Mouse (Mus musculus): ENCODE measurements around the gene Vangl1.

The Vangl1 gene

GRCm38 (mm10) chr3:102144401-102144800, 60.1 kb downstream of the Vangl1 start:
- DNase-seq (ENCODE audit: low read depth, low spot score), result no peak

DNA sequence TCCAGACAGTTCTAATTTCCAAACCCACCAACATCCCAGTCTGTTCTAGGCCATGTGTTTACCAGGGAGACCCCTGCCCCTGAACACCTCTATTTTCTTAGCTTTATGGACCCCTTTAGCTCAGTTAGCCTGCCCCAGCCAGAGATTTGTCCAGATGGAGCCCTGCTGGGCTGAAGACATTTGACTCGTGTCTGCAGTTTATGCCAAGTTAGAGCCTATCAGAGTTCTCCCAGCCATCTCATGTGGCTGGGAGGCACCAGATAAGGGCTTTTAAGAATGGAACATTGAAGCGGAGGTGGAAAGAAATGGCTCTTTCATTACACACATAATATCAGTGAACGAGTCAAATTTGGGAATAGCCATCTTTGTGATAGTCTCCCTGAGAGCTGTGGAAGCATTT, 61.0 kb downstream of the Vangl1 start:
- DNase-seq (ENCODE audit: low read depth, low spot score), result no peak

DNA sequence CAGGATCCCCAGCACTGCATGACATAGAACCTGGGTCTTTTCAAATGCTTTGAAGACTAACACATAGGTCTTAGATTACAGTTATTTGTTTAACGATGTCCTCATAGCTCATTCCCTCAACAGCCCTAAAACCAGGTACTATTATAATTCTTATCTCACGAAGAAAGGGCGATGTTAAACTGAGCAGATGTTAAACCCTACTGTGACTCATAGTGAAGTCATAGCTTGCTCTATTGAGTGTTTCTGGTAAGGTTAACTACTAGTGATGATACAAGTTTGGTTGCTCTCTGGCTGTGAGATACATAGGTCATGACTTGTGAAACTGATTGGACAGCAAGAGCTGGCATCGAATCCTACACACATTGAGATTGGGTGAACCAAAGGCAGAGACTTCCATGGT, 61.5 kb downstream of the Vangl1 start:
- no peak for DNase-seq (ENCODE audit: low read depth, low spot score)

- no peak for DNase-seq (ENCODE audit: low read depth, low spot score)
Observed at GRCm38 (mm10) chr3:102141893-102142292, 62.6 kb downstream of the Vangl1 start.

DNA sequence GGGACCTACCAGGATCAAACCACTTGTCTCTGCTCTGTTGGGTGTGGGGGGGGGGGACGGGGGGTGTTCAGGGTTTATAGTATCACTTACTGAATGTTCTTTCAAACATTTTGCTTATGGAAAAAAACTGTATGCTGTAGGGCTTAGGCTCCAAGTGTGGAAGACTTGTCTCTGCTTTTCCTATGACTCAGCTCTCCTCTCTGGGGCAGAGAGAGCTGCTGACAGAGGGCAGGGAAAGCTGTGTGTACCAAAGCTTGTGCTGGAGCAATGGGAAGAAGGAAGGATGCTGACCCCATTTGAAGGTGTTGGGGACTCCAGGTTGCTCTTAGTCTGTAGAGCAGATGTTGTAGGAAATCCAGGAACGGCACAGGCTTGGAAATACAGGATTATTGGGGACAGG, 63.0 kb downstream of the Vangl1 start:
- no peak for DNase-seq (ENCODE audit: low read depth, low spot score)

DNA sequence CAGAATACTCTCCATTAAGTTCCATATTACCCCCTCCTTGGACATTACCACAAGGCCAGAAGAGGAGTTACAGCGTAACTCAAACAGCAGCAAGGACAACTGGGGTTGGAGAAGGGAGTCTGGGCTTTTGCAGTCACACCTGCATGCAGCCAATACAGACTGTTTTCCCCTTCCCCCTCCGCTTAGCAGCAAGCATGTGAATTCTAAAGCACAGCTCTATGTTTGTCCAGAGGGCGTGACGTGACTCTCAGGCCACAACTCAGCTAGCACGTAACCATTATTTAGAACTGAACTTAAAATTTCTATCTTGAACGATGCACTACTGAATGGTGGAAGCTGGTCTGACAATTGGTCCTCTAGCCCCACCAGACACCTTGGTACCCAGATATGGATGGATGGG, 63.9 kb downstream of the Vangl1 start:
- DNase-seq (ENCODE audit: low read depth, low spot score), result no peak

- no peak for DNase-seq (ENCODE audit: low read depth, low spot score)
Observed at GRCm38 (mm10) chr3:102138899-102139298, 65.6 kb downstream of the Vangl1 start.

DNA sequence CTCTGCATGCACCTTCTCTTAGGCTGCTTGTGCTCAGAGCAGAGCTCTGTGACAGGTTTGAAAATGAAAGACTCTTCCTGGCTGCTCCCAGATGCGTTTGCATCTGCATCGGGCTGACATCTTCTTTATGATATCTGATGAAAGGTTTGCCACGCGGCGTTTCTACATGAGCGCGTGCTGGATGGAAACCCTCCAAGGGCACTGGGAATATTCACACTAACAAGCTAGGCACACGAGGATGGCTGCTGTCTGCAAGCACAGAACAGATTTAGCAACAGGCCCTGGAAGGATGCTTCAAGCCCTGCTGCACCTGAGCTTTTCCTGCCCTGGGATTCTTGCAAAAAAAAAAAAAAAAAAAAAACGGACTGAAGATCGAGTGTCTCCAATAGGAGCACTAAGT, 67.3 kb downstream of the Vangl1 start:
- no peak for DNase-seq (ENCODE audit: low read depth, low spot score)

DNA sequence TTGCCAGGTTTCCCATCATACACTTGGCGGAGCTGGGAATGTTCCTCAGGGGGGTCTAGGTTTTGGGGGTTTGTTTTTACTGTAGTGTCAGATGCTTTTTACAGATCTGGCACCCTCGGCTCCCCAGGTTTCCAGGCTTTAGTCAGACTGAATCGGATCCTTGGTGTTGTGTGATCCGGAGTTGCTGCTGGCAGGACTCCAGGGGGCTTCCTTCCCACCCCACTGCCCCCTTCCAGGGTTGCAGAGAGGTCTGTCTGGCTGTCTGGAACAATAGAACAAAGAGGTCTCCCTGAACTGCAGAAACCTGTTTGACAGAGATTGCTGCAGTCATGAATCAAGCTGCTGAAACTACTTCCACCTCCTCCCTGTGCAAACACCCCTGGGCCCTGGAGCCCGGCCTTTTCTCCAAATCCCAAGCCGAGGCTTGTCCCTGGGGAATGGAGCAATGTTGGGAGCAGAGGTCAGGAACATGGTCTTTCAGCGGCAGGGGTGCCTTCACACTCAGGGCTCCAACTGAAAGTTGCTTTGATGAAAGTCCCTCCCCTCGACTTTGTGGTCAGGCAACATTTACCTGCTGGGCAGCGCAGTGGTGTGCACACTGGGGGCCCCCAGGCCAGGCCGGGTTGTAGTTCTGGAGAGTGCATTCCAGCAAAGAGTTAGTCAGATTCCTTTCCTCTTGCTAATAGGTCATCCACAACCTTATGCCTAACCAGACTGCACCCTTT, 68.9 kb downstream of the Vangl1 start:
- no peak for DNase-seq (ENCODE audit: low read depth, low spot score)

- no peak for DNase-seq (ENCODE audit: low read depth, low spot score)
Observed at GRCm38 (mm10) chr3:102131627-102132324, 72.7 kb downstream of the Vangl1 start.

DNA sequence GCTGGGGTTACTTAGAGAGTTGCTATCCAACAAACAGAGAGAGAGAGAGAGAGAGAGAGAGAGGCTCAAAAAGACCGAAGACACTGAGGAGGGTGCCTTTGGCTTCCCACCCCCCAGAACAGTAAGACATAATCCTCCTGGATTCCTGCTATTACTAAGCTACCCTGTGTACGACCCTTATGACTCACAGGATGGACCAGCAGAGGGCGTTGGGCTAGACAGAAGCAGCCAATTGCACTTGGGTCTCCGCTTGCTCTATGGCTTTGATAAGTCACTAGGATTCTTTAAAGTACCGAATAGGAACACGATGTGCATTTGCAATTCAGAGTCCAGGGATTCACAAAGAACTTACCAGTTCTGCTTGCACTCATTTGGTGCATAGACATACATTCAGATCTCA, 74.0 kb downstream of the Vangl1 start:
- no peak for DNase-seq (ENCODE audit: low read depth, low spot score)

DNA sequence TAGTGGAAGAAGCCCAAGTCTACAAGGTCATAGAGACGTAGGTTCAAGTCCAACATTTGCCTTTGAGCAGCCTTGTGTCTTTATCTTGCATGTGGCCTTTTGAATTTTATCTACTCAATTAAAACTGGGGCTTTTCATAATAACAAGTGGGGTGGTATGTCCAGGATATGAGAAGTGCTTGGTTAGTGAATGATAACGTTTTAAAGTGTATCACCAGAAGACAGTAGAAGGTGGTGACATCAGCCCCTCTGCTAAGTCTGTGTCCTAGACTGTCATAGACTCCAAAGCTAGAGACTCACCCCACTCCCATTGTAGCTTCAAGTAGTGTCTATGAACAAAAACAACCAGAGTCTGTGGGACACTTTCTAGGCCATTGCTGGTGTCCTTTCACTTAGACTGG, 76.3 kb downstream of the Vangl1 start:
- DNase-seq (ENCODE audit: low read depth, low spot score), result no peak

GRCm38 (mm10) chr3:102127114-102127513, 77.4 kb downstream of the Vangl1 start:
- no peak for DNase-seq (ENCODE audit: low read depth, low spot score)

DNA sequence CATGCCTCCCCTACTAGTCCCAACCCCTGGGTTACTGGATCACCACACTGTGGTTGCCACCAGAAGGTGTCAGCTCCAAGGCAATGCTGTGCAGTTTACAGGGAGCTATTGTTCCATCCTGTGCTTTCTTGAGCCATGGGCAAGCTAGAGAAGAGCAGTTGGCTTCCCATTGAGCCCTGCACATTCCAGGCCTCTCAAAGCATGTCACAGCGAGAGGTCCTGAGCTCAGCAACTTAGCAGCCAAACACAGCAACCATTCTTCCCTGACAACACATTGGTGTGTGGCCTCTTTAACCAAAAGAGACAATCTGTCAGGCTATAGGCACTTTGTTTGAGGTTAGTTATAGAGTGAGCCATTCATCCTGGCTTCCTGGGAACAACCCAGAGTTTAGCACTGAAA, 78.9 kb downstream of the Vangl1 start:
- DNase-seq (ENCODE audit: low read depth, low spot score), result no peak

DNA sequence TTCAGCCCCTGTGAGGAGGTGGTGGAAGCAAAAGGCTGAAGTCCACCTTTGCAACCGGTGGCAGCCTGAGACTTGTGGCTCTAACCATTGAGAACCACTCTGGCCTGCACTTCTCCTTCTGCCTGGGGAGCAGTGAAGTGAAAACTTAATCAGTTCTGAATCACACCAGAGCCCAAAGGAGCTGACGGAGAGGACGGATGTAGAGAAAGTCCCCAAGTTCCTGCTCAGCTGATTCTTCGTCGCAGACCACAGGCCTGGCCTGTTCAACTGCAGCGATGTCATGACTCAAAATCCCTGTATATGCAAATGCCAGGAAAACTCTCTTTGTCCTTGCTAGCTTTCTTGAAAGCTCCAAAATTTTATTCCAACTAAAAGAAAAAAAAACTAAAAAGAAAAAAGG, 80.8 kb downstream of the Vangl1 start:
- DNase-seq (ENCODE audit: low read depth, low spot score), result no peak

DNA sequence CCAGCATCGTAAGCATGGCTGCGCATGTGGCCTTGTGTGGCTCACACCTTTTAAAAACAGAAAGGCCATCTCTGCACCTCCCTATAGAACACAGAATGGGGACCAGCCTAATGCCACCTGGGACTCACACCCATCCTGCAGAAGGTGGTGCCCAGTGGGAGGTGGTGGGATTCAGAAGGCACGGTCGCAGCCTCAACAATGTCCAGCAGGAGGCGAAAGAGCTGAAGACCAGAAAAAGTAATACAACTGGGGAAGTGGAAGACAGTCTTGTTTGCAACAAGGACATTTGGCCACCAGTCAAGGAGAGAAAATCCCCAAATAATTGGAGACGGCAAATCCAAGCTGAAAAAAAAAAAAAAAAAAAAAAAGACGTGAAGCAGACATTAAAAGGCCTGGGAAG, 82.4 kb downstream of the Vangl1 start:
- DNase-seq (ENCODE audit: low read depth, low spot score), result no peak

DNA sequence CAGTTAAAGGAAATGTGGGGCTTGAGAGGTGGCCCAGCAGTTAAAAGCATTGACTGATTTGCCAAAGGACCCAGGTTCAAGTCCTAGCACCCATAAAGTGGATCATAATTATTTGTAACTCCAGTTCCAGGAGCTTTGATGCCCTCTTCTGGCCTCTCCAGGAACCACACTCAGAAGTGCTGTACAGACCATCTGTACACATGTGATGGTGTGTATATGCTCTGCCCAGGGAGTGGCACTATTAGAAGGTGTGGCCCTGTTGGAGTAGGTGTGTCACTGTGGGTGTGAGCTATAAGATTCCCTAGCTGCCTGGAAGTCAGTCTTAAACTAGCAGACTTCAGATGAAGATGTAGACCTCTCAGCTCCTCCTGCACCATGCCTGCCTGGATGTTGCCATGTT, 83.5 kb downstream of the Vangl1 start:
- no peak for DNase-seq (ENCODE audit: low read depth, low spot score)

DNA sequence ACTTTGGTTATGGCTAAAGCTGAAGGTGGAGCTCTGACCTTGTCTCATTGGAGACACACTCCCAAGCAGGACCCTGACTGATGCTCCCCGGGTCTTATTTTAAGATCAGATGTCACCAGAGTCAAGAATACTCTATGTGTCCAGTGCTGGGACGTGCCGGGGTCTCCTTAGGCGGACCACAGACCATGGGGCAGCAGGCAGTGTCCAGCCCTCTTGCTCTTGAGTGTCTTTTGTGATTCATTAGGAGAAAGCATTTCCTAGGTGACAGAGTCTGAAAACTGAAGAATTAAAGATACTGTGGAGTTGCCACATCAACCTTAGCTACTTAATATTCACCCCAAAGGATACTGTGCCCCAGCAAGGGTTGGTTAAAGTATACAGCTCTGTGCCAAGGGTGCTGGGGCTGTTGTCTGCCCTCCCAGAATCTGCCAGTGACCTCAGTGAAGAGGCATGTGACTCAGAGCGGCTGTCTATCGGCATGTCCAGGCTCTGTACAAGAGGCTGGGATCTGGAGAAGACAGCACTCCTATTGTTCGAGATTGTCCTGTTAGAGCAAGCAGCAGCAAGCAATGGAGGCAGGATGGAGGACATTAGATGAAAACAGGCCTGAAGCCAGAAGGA, 92.4 kb downstream of the Vangl1 start:
- DNase-seq (ENCODE audit: low read depth, low spot score), result no peak

GRCm38 (mm10) chr3:102108201-102108600, 96.3 kb downstream of the Vangl1 start:
- DNase-seq (ENCODE audit: low read depth, low spot score), result no peak

DNA sequence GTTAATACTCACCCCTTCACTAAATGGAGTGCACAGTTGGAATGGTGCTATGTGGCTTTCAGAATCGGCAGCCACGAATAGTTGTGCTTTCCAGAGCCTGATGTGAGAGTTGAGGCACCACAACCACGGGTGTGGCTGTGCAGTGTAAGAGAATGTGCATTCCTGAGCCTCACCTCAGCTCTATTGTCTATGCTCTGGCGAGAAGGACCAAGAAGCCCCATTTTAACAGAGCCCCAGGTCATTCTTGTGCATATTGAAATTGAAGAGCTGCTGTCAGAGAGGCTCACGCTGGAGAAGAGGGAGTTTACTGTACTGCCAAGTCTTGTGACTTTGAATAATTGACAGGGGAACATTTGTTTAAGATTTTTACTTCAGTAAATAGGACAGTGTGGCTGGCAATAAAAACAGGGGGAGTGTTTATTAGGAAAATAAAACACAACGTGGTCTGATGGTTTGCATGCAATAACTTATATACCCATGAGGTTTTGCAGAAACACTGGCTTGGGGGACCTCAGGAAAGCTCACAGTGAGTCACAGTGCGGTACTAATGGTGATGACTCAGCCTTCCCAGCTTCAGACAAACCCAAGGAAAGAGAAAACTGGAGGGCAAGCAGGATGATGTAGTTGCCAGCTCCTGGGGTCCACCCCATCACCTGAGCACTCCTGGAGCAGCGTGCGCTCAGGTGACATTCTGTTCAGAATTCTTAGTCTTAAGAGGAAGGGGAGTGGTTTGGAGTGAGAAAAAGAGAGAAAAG, 100.5 kb downstream of the Vangl1 start:
- no peak for DNase-seq (ENCODE audit: low read depth, low spot score)

Measured in CD4-positive helper T cell, adult 2 months (primary cell).